Mouse (Mus musculus) adrenal gland (tissue): ENCODE data around the gene Sgk2.

Source experiments
- intact Hi-C: fragments of 180-260 bp; cut with DNase I; formaldehyde crosslinking; loops from one replicate; pipeline ENCODE4 v1.15.1; 2025
- long read RNA-seq, 2 experiments: library from polyadenylated mRNA; unstranded; transcript quantifications; one replicate each; pipeline ENCODE4 v2.0.0; 2020; ENCODE audit warnings: borderline replicate concordance in 1 of 2; ENCODE audit not compliant: insufficient replicate concordance in 1 of 2

Gene Sgk2
- long read RNA-seq, experiment 1, partial matches to known transcripts, result 1 of 1 reads
- long read RNA-seq, experiment 1, other reads (novel, unspliced or antisense), result 0 of 1 reads
- long read RNA-seq, experiment 2, result 0 reads

DNA sequence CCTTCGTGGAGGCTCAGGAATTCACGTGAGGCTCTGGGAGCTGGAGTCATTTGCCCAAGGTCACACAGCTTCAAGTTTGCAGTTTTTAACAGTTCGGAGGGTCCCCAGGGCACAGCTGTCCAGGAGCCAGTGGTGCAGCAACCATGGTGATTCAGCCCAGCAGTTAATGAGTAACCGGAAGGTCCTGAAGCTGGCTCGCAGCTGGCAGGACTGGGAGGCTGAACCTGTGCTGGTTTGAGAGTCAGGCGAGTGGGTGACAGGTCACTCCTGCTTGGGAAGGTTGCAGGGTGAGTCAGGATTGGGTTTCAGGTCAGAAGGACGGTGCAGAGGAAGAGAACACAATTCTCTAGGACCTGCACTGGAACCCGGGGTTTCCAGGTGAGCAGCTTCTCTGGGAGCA lies at the start of gene Sgk2:
Sgk2 (plus strand) TSS at position 113 of the 400 bp plus-strand sequence.
- intact Hi-C loops, result no loop called here

DNA sequence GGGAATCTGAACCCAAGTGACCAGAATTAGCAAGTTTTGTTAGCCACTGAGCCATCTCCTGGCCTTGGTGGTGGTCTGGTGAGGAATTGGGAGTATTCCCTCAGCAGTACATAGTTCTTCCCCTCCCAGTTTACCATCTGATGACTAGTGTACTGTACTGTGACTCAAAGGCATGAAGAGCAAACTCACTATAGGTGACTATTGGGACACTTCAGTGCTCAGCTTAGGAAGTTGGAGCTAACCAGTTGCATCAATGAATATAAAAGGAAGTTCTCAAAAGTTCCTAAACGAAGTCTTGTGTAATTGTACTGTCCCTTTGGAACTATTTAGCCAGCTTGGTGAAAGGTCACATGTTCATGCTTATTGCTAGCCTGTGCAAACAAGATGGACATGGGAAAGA lies 47.6 kb upstream of the Sgk2 start:
- intact Hi-C loops, result no loop called here

DNA sequence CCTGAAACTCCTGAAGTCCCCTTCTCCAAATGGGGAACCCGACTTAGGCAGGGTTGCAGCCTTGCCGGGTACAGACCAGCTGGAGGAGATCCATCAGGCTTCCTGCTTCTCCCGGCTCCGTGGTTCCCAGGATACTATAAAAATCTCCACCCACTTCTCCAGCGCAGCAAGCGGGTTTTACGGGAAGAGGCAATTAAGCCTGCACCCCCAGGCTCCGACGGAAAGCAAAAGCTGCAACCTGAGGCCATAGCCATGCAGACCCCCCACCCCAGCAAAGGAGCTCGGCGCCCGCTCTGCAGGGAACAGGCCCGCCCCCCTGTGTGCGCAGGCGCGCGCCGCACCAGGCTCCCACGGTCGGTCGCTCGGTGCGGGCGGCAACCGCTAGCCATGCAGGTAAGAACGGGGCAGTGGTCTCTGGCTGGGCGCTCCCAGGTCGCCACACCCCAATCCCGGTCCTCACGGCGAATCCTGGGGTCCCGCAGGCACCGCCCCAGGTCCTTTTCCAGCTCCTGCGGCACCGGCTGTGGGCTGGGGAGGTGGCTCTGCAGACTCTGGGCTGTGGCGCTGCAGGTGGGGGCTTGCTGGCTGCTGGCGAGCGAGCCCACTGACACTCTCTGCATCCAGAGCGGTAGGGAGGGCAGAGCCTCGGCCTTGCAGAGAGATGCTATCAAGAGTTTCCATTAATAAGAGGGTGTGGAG lies 43.8 kb upstream of the Sgk2 start, which contains the start of gene L3mbtl1:
L3mbtl1 (plus strand) TSS at position 325 of the 699 bp plus-strand sequence.
- intact Hi-C loops, result no loop called here

DNA sequence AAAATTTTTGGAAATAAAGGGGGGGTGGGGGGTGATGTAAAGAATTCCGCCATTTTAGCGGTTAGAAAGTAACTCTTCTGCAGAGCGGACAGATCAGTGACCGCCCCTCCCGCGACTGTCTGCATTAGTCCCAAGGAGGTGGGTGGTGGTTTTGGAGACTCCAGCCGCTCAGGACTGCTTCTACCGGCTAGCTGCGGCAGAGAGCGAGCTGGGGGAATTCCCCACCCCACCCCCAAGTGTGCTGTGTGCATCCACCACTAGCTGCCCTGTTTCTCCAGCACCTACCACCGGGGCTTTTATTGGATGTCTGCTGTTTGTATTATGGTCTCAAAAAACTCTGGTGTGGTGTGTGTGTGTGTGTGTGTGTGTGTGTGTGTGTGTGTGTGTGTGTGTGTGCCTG lies 43.2 kb upstream of the Sgk2 start:
- intact Hi-C loops, result no loop called here

DNA sequence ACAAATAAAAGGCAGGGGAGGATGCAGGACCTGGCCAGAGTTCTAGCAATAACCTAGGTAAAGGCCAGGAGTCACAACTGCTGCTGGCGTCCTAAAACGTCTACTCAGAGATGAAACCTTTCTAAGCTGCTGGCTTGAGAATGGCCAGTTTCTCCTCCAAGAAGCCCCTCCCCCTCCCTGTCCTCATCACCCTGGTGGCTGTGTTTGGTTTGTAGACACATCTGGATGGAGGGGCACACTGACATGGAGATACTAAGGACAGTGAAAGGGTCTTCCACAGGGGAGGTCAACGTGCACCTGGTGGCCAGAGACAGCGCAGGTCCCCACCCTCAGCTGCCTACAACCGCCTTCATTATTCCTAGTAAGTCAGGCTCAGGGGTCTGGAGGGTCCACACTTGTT lies 40.2 kb upstream of the Sgk2 start:
- intact Hi-C loops, result no loop called here

DNA sequence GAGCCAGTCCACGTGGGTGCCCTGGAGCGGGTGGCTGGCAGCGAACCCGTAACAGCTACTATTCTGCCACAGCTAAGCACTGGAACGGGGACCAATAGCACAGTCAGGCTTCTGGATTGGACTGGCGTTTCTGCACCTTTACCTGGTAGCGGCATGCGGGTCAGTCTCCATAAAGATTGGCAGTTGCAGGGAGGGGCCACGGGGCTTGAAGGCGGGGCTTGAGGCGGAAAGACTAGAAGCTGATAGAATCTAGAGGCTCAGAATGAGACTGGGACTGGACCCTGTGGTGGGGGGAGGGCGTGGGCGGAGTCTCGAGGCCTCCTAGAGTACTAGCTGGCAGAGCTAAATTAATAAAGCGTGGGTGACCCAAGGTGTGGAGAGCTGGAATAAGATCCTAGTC lies 39.4 kb upstream of the Sgk2 start:
- intact Hi-C loops, result no loop called here

DNA sequence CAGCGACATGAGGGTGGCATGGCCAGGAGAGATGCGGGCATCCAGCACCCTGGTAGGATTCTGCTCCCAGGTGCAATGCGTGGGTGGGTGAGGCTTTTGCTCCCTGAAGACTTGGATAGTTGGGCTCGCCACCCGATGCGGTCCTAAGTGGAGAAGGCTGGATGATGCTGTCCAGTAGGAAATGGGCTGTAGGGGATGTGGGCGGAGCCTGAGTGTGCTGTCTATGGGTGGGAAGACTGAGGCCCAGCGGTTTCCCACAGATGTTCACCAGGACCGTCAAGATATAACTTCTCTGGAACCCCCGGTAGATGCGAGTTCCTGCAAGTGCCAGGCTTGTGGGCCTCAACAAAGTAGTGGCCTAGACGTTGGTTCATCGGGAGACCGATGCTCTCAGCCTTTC lies 38.9 kb upstream of the Sgk2 start:
- intact Hi-C loops, result no loop called here

DNA sequence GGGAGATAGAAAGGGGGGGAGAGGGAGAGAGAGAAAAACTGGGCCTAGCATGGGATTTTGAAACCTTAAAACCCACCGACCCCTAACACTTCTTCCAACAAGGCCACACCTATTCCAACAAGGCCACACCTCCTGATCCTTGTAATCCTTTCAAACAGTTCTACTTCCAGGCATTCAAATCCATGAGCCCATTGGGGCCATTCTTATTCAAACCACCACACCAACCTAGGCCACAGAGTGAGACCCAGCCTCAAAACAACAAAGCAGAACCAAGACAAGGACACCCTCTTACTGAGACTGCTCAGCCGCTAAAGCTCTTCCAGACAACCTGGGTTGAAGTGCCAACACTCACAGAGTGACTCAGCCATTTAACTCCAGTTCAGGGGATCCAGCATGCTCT lies 36.4 kb upstream of the Sgk2 start:
- intact Hi-C loops, result no loop called here

DNA sequence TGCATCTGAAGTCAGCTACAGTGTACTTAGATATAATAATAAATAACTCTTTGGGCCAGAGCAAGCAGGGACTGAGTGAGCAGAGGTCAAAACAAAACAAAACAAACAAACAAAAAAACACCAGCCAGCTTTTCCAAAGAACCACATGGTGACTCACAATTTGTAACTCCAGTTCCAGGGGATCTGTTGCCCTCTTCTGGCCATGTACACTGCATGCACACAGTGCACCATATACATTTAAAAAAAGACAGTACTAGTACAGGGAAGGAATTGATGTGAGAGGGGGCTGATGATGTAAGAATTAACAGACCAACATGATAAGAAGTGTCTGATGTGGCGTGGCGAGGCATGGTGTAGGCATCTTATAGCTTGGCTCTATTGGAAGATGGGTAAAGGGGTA lies 30.3 kb upstream of the Sgk2 start:
- intact Hi-C loops, result loop anchor here (1.0 kb wide), 1 partner anchor 35 kb away; no protein-coding TSS in a partner anchor

DNA sequence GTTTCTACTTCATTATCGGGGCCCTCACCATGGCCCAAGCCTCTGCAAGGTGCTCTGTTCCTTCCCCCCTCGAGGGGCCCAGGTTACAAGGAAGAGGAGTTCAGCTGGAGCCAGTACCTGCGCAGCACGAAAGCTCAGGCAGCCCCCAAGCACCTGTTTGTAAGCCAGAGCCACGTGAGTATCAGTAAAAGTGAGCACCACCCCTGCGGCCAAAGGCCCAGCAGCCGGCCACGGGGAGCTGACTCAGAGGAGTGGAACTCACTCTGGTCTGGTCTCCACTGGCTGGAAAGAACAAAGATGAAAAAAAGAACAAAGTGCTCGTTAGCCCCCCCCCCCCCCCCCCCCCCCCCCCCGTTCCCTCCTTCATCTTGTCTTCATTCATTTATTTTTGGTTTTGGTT lies 25.8 kb upstream of the Sgk2 start:
- intact Hi-C loops, result no loop called here

DNA sequence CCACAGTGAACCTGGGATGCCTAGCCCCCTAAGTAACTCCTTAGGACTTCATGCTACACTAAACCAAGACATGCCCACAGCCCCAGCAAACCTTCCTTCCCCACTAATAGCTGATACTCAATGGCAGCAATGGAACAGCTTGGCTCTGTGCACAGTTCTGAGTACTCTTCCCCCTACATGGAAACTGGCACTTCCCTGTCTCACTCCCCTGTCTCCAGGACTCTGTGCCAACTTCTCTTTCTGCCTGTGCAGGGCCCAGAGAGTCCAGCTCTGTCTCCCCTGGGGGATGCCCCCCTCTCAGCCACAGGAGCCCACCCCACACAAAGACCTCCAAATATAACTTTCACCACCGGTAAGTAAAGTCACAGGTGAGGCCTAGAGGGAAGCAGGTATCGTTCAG lies 20.4 kb upstream of the Sgk2 start:
- intact Hi-C loops, result no loop called here

DNA sequence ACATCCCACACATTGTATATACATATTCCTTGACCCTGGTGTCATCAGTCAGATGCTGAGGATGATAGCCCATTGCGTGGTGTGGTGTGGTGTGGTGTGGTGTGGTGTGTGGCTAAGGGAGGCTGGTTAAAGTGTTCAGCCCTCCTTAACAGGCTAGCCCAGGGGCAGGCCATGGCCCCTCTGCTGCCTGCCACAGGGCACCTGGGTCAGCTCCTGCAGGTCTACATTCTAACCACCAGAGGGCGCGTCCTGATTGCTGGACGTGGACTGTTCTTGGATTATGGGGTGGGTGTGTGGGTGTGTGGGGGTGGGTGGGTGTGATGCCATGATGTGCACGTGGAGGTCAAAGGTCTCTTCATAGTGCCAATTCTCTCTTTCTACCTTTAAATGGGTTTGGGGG lies 18.8 kb upstream of the Sgk2 start:
- intact Hi-C loops, result loop anchor here (2.0 kb wide), 1 partner anchor 30 kb away; no protein-coding TSS in a partner anchor

DNA sequence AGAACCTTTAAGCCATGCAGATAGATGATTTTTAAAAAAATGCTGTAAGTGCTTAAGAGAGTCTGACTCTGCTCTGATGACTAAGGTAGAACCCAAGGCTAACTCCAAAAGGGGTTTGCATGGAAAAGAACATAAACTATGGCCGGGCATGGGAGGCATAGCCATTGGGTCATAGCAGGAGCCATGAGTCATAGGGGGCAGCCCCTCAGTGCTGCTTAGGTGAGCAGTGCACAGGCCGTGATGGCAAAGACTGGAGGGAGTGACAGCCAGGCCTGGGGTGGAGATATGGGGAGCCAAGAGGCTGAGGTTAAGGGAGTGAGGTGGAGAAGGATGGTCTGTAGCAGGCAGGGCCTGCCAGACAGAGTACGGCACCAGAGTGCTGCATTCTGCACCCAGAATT lies 18.0 kb upstream of the Sgk2 start:
- intact Hi-C loops, result loop anchor here (2.0 kb wide), 1 partner anchor 30 kb away; no protein-coding TSS in a partner anchor

DNA sequence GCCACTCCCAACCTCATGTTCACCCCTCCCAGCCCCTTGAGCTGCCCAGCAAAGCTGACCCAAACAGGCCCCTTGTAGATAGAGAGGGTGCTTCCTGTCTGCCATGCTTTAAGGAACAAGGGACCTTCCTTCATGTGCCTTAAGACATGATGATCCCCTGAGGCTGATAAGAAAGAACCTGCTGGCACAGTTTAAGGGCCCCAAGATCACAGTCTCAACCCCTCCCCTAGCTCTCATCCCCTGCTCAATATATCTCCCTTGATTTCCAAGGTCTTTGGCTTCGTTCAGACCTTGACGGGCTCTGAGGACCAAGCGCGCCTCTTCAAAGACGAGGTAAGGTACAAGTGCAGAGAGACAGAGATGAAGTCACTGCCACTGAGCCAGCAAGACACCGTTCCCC lies 16.2 kb upstream of the Sgk2 start:
- intact Hi-C loops, result no loop called here

DNA sequence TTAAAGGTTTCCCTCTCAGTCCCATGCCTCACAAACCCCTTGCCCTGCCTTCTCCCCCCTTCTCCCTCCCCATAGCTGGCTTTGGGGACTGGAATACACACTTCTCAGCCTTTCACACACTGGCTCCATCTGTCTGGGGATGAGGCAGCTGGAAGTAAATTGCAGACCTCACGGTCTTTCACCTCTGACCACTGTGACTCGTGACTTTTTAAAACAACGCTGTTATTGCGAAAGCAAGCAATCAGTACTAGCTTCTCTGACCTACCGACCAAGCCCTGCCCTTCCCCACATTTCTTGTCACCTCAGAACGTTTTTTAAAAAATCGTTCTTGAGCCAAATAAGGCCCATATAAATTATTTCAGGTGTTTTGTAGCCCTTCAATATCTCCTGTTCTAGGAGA lies 14.4 kb upstream of the Sgk2 start:
- intact Hi-C loops, result no loop called here

DNA sequence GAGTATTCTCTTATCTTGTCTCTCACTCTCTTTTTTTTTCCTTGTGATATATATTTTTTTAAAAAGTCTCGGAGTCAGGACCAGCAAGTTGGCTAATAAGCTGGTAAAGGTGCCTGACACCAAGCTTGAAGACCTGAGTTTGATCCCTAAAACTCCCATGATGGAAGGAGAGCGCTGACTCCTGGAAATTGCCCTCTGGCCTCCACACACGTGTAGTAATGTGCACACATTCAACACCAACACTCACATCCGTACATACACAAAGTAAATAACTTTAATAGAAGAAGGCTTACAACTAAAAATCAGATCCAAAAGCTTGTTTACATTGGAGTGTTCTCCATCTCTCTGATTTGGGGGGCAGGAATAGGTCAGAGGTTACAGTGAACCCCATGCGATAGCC lies 13.9 kb upstream of the Sgk2 start:
- intact Hi-C loops, result no loop called here

DNA sequence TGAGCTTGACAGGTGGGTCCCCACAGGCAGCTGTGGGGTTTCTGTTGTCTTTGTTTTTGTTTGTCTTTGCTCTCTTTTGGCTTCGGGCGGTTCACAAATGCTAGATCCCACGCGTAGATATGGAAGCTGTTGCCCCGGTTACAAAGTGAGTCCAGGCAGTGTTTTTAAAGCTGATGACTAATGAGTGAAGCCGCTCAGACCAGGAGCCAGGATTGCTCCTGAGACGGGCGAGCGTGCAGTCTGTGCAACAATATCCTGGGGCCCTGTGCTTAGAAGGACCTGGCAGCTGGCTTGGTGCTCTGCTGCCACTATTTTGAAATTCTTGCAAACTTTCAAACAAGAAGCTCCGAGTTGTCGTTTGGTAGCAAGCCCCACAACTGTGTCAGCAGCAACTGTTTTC lies 13.5 kb upstream of the Sgk2 start:
- intact Hi-C loops, result no loop called here

DNA sequence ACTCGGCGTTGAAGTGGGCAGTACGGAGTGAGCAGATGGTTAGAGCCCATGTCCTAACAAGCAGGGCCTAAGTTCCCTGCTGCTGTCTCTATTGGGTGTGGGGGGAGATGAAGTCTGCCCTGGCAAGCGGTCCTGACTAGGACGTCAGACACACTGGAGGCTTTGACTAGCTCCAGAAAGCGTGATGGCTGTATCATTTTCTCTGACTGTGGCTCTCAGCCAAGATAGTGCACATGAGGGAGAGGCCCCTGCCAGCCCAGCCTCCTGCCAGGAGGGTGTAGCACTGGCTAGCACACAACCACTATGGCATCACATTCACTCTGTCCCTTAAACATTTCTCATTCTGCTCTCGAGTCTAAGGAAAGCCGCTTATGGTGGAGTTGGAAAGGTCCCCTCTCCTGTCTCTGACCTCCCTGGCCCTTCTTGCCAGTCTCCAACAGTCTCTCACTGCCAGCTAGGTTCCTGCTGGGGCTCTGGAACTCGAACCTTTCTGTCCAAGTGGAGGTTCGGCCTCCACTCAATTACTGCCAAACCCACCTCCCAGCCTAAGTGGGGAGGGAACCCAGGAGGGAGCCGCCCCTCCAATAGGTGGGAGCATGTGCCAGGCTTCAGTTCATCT lies 11.9 kb upstream of the Sgk2 start:
- intact Hi-C loops, result no loop called here

DNA sequence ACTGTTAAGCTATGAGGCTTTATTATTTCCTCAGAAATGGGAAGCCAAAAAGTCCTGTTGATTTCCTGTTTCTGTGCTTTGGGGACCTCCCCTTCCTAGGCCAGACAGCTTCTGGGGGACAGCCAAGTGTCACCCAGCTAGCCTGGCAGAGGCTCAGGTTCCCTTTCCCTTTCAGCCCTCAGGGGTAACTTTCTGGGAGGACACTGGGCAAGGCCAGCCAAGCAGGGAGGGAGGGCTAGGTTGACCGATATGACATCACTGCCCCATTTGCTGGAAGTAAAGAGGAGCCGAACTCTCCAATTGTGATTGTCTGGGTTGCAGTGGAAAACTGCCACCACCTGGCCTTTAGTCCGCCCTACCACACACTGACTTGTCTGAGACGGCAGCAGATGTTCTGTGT lies 11.1 kb upstream of the Sgk2 start:
- intact Hi-C loops, result no loop called here

DNA sequence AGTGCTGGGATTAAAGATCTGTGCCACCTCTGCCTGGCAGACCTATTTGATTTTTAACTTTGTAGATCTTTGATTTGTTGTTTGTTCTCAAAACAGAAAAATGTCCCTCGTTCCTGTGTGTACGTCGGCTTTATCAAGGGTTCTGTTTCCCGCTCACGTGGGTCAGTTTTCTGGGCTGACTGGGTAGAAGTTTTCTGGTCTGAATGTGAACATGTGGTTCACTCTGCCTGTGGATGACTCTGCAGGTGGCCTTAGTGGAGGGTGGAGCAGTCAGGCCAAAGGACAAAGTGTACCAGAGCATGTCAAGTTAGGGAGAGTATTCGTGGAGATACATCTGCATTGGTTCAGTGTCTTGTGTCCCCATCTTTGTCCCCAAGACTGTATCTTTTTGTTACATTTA lies 2.7 kb upstream of the Sgk2 start:
- intact Hi-C loops, result no loop called here

DNA sequence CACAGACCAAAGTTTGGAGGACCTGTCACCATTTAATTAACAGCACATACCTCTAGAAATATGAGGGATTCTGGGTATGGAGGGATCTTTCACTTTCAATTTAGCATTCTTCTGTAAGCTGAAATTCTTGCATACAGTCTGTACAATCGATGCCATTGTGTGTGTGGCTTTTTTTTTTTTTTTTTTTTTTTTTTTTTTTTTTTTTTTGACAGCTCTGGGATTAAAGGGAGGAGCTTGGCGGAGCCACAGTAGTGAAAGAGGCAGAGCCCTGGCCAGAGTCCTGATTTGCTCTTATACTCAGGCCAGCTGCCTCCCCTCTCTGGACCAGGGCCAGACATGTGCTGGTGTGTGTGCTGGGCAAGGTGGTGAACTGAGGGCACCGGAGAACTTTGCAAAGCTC lies 1.2 kb upstream of the Sgk2 start:
- intact Hi-C loops, result no loop called here

DNA sequence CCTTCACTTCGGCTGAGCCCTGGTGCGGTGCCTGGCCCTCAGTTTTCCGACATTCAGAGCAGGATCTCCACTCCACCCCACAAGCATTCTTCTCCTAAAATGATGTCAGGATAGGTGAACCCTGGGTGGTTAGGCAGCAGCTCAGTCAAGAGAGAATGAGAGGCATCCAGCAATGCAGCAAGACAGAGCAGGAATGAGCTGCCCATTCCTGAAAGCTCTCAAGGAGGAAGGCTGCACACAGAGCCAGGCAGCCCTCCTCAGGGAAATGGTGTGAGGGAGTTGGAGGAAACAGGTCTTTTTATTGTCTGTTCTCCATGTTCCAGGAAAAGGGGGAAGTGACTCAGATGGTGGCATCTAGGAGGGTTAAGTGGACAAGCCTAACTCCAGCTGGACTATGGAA lies 366 bp upstream of the Sgk2 start:
- intact Hi-C loops, result no loop called here

DNA sequence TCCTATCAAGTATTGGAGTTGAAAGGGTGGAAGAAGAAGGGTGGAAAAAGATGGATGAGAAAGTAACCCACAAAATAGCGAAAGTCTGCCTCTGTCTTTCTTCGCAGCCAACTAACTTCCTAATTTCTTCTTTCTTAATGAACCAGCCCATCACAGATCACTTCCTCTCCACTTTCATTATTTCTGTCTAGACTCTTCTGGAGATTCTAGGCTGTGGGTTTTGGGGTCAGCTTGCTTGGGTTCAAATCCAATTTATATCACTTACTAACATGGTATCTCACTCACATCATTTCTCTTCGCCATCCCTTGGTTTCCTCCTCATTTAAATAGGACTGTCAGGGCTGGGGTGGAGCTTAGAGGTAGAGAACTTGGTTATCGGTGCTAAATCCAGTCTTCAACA lies 1.1 kb downstream of the Sgk2 start:
- intact Hi-C loops, result no loop called here
